Mouse (Mus musculus): ENCODE results near the gene Vmp1. TPM values are rescaled to one million over a fixed set of nuclear protein-coding genes. Genes with fewer than 3 reads are reported as not detected.

The Vmp1 gene
- total RNA-seq, 1 experiment, result 107 TPM

DNA sequence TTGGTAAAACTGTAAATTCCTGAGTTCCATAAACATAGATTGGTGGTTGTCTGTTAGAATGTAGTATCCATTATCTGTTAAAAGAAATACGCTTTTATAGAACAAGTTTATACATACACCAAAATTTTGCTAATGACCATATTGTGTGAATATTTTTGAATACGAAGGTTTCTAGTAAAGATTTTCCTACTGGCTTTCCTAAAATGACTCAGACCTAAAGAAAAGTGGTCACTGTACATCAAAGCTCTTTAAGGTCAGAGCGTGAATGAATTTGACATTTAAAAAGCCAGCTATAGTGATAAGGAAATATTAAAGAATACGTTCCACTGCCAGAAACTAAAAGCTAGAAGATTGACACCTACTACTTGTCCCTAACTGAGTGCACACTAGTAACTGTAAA, 39.1 kb downstream of the Vmp1 start:
- no peak for TF ChIP-seq CHD2 (IDR thresholded peaks at IDR 0.05; ENCODE audit: low read depth, low read length)
- TF ChIP-seq ZC3H11A (IDR thresholded peaks at IDR 0.05; ENCODE audit: borderline replicate concordance, low read depth, low read length), result no peak
- in situ Hi-C loops (cut with MboI; ENCODE audit: low sequenced_read_pairs in 2 of 2, unreplicated experiment in 2 of 2), result no loop called here

DNA sequence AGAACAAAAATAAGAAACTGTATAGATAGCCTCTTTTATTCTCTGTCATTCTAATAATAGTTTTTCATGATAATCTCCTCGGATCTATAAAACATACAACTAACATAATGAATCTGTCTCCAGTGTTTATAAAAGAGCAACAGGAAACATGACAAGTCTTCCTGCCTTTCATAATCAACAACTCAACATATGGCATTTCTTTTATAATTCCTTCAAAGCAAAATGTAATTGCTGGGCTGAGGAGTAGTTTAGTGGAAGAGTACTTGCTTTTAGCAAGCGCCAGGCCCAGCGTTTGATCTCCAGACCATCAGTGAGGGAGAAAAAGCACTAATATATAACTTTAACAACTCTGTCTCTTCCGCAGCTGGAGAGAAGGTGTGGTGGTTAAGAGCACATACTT, 41.9 kb downstream of the Vmp1 start:
- no peak overlapping the region for H3K27ac ChIP-seq (ENCODE audit: insufficient read depth, low read depth, low read length, poor library complexity, severe bottlenecking)
- in situ Hi-C loops (cut with MboI; ENCODE audit: low sequenced_read_pairs in 2 of 2, unreplicated experiment in 2 of 2), result no loop called here

More for the DNA sequence above, 39.1 kb downstream of the Vmp1 start:
- no peaks in the 10 kb centered on the region for H3K9me3 ChIP-seq (ENCODE audit: control insufficient read depth, insufficient read depth, low read depth, low read length)
- no peaks in the 10 kb centered on the region; the same call in 1 of the 2 replicates for H3K36me3 ChIP-seq (ENCODE audit: control insufficient read depth, insufficient read depth, low read length, poor library complexity, severe bottlenecking)
- no peak overlapping the region for H3K27ac ChIP-seq (ENCODE audit: insufficient read depth, low read depth, low read length, poor library complexity, severe bottlenecking)
- H3K4me1 ChIP-seq (ENCODE audit: control insufficient read depth in 2 of 2, insufficient read depth in 2 of 2, low read length in 2 of 2, poor library complexity in 1 of 2), result peaks cover 1 to 2% of the 10 kb centered on the region in 2 experiments; a peak in 1 of 4 replicates
- no peak for DNase-seq (ENCODE audit: low read depth, low spot score)
- no peak overlapping the region for H3K4me3 ChIP-seq (ENCODE audit: insufficient read depth in 1 of 2, low read depth in 1 of 2, low read length in 2 of 2, poor library complexity in 1 of 2, severe bottlenecking in 1 of 2)
- H3K9ac ChIP-seq (ENCODE audit: insufficient read depth, low read depth, low read length, poor library complexity, severe bottlenecking), result no peak overlapping the region

DNA sequence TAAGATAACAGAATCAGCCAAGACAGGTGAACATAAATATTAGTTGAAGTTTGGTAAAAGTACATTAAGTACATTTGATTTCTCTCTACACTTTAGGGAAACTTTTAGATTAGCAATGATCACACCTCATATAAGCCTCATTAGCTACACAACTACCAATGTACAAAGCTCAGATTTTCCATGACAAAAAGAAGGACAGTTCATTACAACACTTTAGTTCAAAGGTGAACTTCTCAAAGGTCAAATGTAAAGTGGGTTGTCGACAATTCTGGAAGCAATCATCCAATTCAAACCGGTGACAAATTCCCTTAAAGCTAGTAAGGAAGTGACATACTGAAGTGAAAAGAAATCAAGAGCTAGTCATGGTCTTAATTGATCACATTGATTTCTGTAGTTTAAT, 45.9 kb downstream of the Vmp1 start:
- Histone ChIP-seq H3K4me3 (ENCODE audit: insufficient read depth in 1 of 2, low read depth in 1 of 2, low read length in 2 of 2, poor library complexity in 1 of 2, severe bottlenecking in 1 of 2) (no peak overlapping the region), H3K9ac (ENCODE audit: insufficient read depth, low read depth, low read length, poor library complexity, severe bottlenecking) (no peak overlapping the region), H3K27ac (ENCODE audit: insufficient read depth, low read depth, low read length, poor library complexity, severe bottlenecking) (no peak overlapping the region), H3K9me3 (ENCODE audit: control insufficient read depth, insufficient read depth, low read depth, low read length) (no peaks in the 10 kb centered on the region), H3K4me1 (ENCODE audit: control insufficient read depth in 2 of 2, insufficient read depth in 2 of 2, low read length in 2 of 2, poor library complexity in 1 of 2) (peaks cover 0 to 2% of the 10 kb centered on the region in 2 experiments; a peak in 1 of 4 replicates), H3K36me3 (ENCODE audit: control insufficient read depth, insufficient read depth, low read length, poor library complexity, severe bottlenecking) (no peaks in the 10 kb centered on the region)
- DNase-seq (ENCODE audit: low read depth, low spot score), result no peak
- in situ Hi-C loops (cut with MboI; ENCODE audit: low sequenced_read_pairs in 2 of 2, unreplicated experiment in 2 of 2), result no loop called here
- no peak for TF ChIP-seq ZNF384 (IDR thresholded peaks at IDR 0.05; ENCODE audit: low read depth, low read length)
- TF ChIP-seq HCFC1 (IDR thresholded peaks at IDR 0.05; ENCODE audit: borderline replicate concordance, insufficient read depth, low read length), result no peak
- TF ChIP-seq ZC3H11A (IDR thresholded peaks at IDR 0.05; ENCODE audit: borderline replicate concordance, low read depth, low read length), result no peak
- TF ChIP-seq CHD2 (IDR thresholded peaks at IDR 0.05; ENCODE audit: low read depth, low read length), result no peak
- TF ChIP-seq MAFK (IDR thresholded peaks at IDR 0.05; ENCODE audit: insufficient read depth, low read depth, low read length), result no peak

More for the DNA sequence above, 41.9 kb downstream of the Vmp1 start:
- Histone ChIP-seq H3K9me3 (ENCODE audit: control insufficient read depth, insufficient read depth, low read depth, low read length) (no peaks in the 10 kb centered on the region), H3K9ac (ENCODE audit: insufficient read depth, low read depth, low read length, poor library complexity, severe bottlenecking) (no peak overlapping the region), H3K36me3 (ENCODE audit: control insufficient read depth, insufficient read depth, low read length, poor library complexity, severe bottlenecking) (no peaks in the 10 kb centered on the region; the same call in 1 of the 2 replicates), H3K4me3 (ENCODE audit: insufficient read depth in 1 of 2, low read depth in 1 of 2, low read length in 2 of 2, poor library complexity in 1 of 2, severe bottlenecking in 1 of 2) (no peak overlapping the region), H3K4me1 (ENCODE audit: control insufficient read depth in 2 of 2, insufficient read depth in 2 of 2, low read length in 2 of 2, poor library complexity in 1 of 2) (peaks cover 2% of the 10 kb centered on the region in 2 experiments; a peak in 2 of 4 replicates)
- DNase-seq (ENCODE audit: low read depth, low spot score), result no peak
- TF ChIP-seq ZC3H11A (IDR thresholded peaks at IDR 0.05; ENCODE audit: borderline replicate concordance, low read depth, low read length) (no peak), ZNF384 (IDR thresholded peaks at IDR 0.05; ENCODE audit: low read depth, low read length) (no peak), HCFC1 (IDR thresholded peaks at IDR 0.05; ENCODE audit: borderline replicate concordance, insufficient read depth, low read length) (no peak), CHD2 (IDR thresholded peaks at IDR 0.05; ENCODE audit: low read depth, low read length) (no peak), MAFK (IDR thresholded peaks at IDR 0.05; ENCODE audit: insufficient read depth, low read depth, low read length) (no peak)

DNA sequence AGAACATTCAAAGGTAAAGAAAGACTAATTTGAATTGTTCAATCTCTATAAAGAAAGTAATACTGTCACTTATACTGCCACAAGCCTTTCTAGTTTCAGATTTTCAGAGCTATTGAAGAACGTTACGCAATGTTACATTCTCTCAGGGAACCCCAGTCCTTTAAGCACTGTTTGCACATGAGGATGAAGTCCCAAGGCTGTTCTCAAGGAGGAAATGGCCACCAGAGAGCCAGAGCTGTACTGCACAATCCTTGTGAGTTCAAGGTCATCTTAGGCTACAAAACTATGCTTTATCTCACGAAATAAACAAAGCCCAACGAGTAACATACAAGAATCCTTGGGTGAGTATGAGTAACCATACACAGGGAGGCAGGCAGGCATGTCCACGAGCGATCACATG, 49.2 kb downstream of the Vmp1 start:
- Histone ChIP-seq H3K9ac (ENCODE audit: insufficient read depth, low read depth, low read length, poor library complexity, severe bottlenecking) (no peak overlapping the region), H3K4me1 (ENCODE audit: control insufficient read depth in 2 of 2, insufficient read depth in 2 of 2, low read length in 2 of 2, poor library complexity in 1 of 2) (peaks cover 0 to 2% of the 10 kb centered on the region in 2 experiments; a peak in 1 of 4 replicates), H3K27ac (ENCODE audit: insufficient read depth, low read depth, low read length, poor library complexity, severe bottlenecking) (no peak overlapping the region), H3K9me3 (ENCODE audit: control insufficient read depth, insufficient read depth, low read depth, low read length) (no peaks in the 10 kb centered on the region), H3K36me3 (ENCODE audit: control insufficient read depth, insufficient read depth, low read length, poor library complexity, severe bottlenecking) (peaks cover 2% of the 10 kb centered on the region; the same call in 1 of the 2 replicates), H3K4me3 (ENCODE audit: insufficient read depth in 1 of 2, low read depth in 1 of 2, low read length in 2 of 2, poor library complexity in 1 of 2, severe bottlenecking in 1 of 2) (no peak overlapping the region)
- DNase-seq (ENCODE audit: low read depth, low spot score), result no peak
- in situ Hi-C loops (cut with MboI; ENCODE audit: low sequenced_read_pairs in 2 of 2, unreplicated experiment in 2 of 2), result no loop called here
- no peak for TF ChIP-seq HCFC1 (IDR thresholded peaks at IDR 0.05; ENCODE audit: borderline replicate concordance, insufficient read depth, low read length)
- TF ChIP-seq ZNF384 (IDR thresholded peaks at IDR 0.05; ENCODE audit: low read depth, low read length), result no peak
- TF ChIP-seq CHD2 (IDR thresholded peaks at IDR 0.05; ENCODE audit: low read depth, low read length), result no peak
- no peak for TF ChIP-seq MAFK (IDR thresholded peaks at IDR 0.05; ENCODE audit: insufficient read depth, low read depth, low read length)
- no peak for TF ChIP-seq ZC3H11A (IDR thresholded peaks at IDR 0.05; ENCODE audit: borderline replicate concordance, low read depth, low read length)

DNA sequence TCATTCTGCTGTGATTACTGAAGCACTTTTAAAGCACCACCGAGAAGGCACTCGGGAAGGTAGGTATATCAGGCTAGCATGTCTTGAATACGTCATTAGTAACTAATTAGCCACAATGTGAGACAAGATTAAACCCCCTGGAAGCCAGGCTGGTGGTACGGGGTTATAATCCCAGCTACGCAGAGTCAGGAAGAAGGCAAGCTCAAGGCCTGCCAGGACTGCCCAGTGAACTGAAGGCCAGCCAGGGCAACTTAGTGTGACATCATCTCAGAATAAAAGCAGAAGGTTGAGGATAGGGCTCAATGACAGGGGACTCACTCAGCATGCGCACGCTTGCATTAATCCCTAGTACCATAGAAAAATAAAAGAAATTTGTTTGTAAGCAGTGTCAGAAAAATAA, 53.7 kb downstream of the Vmp1 start:
- Histone ChIP-seq H3K36me3 (ENCODE audit: control insufficient read depth, insufficient read depth, low read length, poor library complexity, severe bottlenecking) (peaks cover 2% of the 10 kb centered on the region; the same call in 1 of the 2 replicates), H3K4me1 (ENCODE audit: control insufficient read depth in 2 of 2, insufficient read depth in 2 of 2, low read length in 2 of 2, poor library complexity in 1 of 2) (no peaks in the 10 kb centered on the region), H3K9ac (ENCODE audit: insufficient read depth, low read depth, low read length, poor library complexity, severe bottlenecking) (no peak overlapping the region), H3K9me3 (ENCODE audit: control insufficient read depth, insufficient read depth, low read depth, low read length) (no peaks in the 10 kb centered on the region), H3K27ac (ENCODE audit: insufficient read depth, low read depth, low read length, poor library complexity, severe bottlenecking) (no peak overlapping the region), H3K4me3 (ENCODE audit: insufficient read depth in 1 of 2, low read depth in 1 of 2, low read length in 2 of 2, poor library complexity in 1 of 2, severe bottlenecking in 1 of 2) (no peak overlapping the region)
- TF ChIP-seq ZNF384 (IDR thresholded peaks at IDR 0.05; ENCODE audit: low read depth, low read length) (no peak), ZC3H11A (IDR thresholded peaks at IDR 0.05; ENCODE audit: borderline replicate concordance, low read depth, low read length) (no peak), CHD2 (IDR thresholded peaks at IDR 0.05; ENCODE audit: low read depth, low read length) (no peak), HCFC1 (IDR thresholded peaks at IDR 0.05; ENCODE audit: borderline replicate concordance, insufficient read depth, low read length) (no peak), MAFK (IDR thresholded peaks at IDR 0.05; ENCODE audit: insufficient read depth, low read depth, low read length) (no peak)
- in situ Hi-C loops (cut with MboI; ENCODE audit: low sequenced_read_pairs in 2 of 2, unreplicated experiment in 2 of 2), result no loop called here
- no peak for DNase-seq (ENCODE audit: low read depth, low spot score)

Measured in ES-E14 (cell line).